Mouse (Mus musculus) left cerebral cortex, adult 8-10 months (tissue): Measurements from ENCODE around the gene 1110051M20Rik. TPM values are rescaled to one million over a fixed set of nuclear protein-coding genes. Genes with fewer than 3 reads are reported as not detected.
A peak's percentile ranks its signal among the peaks of the same experiment; 100 is the strongest.

ENCODE experiments used
- DNase-seq, 2 experiments: peaks; one replicate each; pipeline ENCODE4 v3.0.0; 2022; ENCODE audit warnings: low spot score in 2 of 2
- total RNA-seq, 4 experiments: library from RNA; stranded (reverse); gene quantifications; 2 replicates each; pipeline ENCODE4 v1.2.4; 2022

The 1110051M20Rik gene
- total RNA-seq, 4 experiments from 2014 or later: 99.4 to 118 (median 105) TPM

GRCm38 (mm10) chr2:91351841-91352240 lies 92.7 kb downstream of the 1110051M20Rik start:
- no peak for DNase-seq

- DNase-seq: no peak
Measured at GRCm38 (mm10) chr2:91349974-91350457, 94.5 kb downstream of the 1110051M20Rik start.

GRCm38 (mm10) chr2:91348936-91349335 lies 95.6 kb downstream of the 1110051M20Rik start:
- no peak for DNase-seq

- no peak for DNase-seq
Measured at GRCm38 (mm10) chr2:91345644-91346043, 98.9 kb downstream of the 1110051M20Rik start.

GRCm38 (mm10) chr2:91339591-91339990 lies 104.9 kb downstream of the 1110051M20Rik start:
- DNase-seq: no peak

- DNase-seq: no peak
Measured at GRCm38 (mm10) chr2:91335128-91335527, 109.4 kb downstream of the 1110051M20Rik start.

GRCm38 (mm10) chr2:91331051-91331843 lies 113.3 kb downstream of the 1110051M20Rik start:
- DNase-seq: no peak

- peak in 1 of 2 experiments; percentile 18 for DNase-seq
Measured at GRCm38 (mm10) chr2:91329996-91330738, 114.3 kb downstream of the 1110051M20Rik start.

- no peak for DNase-seq
Measured at GRCm38 (mm10) chr2:91328729-91329125, 115.8 kb downstream of the 1110051M20Rik start.

- DNase-seq: peak in 1 of 2 experiments; percentile 37
Measured at GRCm38 (mm10) chr2:91327968-91328728, 116.4 kb downstream of the 1110051M20Rik start.

- no peak for DNase-seq
Measured at GRCm38 (mm10) chr2:91326746-91327350, 117.7 kb downstream of the 1110051M20Rik start.

GRCm38 (mm10) chr2:91324761-91325421 lies 119.6 kb downstream of the 1110051M20Rik start:
- peak in 1 of 2 experiments; percentile 31 for DNase-seq

- no peak for DNase-seq
Measured at GRCm38 (mm10) chr2:91324346-91324745, 120.2 kb downstream of the 1110051M20Rik start.

- DNase-seq: no peak
Measured at GRCm38 (mm10) chr2:91322490-91322889, 122.0 kb downstream of the 1110051M20Rik start.

- DNase-seq: no peak
Measured at GRCm38 (mm10) chr2:91321923-91322322, 122.6 kb downstream of the 1110051M20Rik start.

- DNase-seq: no peak
Measured at GRCm38 (mm10) chr2:91320559-91321529, 123.7 kb downstream of the 1110051M20Rik start.

- DNase-seq: no peak
Measured at GRCm38 (mm10) chr2:91314184-91314583, 130.3 kb downstream of the 1110051M20Rik start.

GRCm38 (mm10) chr2:91312578-91313311 lies 131.8 kb downstream of the 1110051M20Rik start:
- DNase-seq: no peak

- no peak for DNase-seq
Measured at GRCm38 (mm10) chr2:91309546-91309945, 135.0 kb downstream of the 1110051M20Rik start.
